Mouse (Mus musculus): Measurements from ENCODE around the gene Tmem267.

DNA sequence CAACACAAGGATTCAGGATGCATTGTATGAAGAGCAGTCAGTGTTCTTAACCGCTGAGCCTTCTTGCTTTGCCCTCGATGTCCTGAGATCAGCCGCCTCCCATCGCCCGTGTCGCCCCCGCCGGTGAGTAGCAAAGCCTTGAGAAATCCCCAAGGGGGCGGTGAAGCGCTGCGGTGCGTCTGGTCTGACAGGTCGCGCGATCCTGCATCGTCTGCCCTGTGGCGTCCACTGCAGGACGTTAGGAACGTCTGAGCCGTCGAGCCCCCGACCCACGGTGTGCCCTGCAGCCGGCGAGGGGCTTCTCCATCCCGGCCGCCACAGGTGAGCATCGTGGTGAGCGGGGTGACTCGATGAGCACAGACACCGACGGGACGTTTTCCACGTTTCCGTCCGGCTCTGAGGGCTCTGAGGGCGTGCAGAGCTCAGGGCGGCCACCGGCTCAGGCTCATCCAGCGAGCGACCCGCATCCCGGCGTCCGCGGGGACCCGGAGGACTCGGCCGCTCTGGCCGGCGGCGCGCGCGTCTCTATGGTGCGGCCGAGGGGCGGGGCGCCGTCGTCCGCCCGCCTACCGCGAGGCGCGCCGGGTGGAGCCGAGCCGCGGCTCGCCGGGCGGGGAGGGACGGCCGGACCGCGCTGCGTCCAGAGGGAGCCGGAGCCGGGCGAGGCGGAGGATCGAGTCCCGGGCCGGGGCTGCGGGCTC is at the start of gene Tmem267, which contains the start of gene 3110070M22Rik:
- TF ChIP-seq CTCF (IDR thresholded peaks at IDR 0.05; ENCODE audit: low read depth, low read length) (no peak), GATA1 (IDR thresholded peaks at IDR 0.05; ENCODE audit: borderline replicate concordance, low read length) (no peak), POLR2AphosphoS5 (IDR thresholded peaks at IDR 0.05; ENCODE audit: insufficient replicate concordance, low read depth, low read length) (no peak), GATA2 (IDR thresholded peaks at IDR 0.05; ENCODE audit: borderline replicate concordance, low read depth, low read length) (no peak), TAL1 (conservative IDR thresholded peaks at IDR 0.05; ENCODE audit: low read depth, low read length) (no peak)

Measured in G1E (cell line).